Mouse (Mus musculus) liver, embryonic 11.5 days (tissue): Measurements from ENCODE around the gene Olfr1392. TPM values are rescaled to one million over a fixed set of nuclear protein-coding genes. Genes with fewer than 3 reads are reported as not detected.

Experiments
- ATAC-seq: fragments of 200-750 bp; cut with Nextera tagmentation; replicated peaks from 2 replicates; pipeline ENCODE4 v1.8.0; 2017; ENCODE audit warnings: moderate number of reproducible peaks, mild to moderate bottlenecking, moderate TSS enrichment, moderate library complexity; ENCODE audit not compliant: low FRiP score
- DNase-seq: peaks from one replicate; pipeline ENCODE4 v3.0.0-alpha.2; 2017; ENCODE audit warnings: low spot score
- H3K27ac ChIP-seq: fragments of 300-500 bp; sonication (generic); 2 replicates; pipeline ENCODE4 v1.5.1; 2014; ENCODE audit warnings: mild to moderate bottlenecking, low read depth, low read length, control low read depth
- H3K27me3 ChIP-seq: fragments of 300-500 bp; sonication (generic); replicated peaks from 2 replicates; pipeline ENCODE4 v1.6.1; 2014; ENCODE audit warnings: low read length, mixed read lengths; ENCODE audit not compliant: control insufficient read depth, insufficient read depth
- H3K36me3 ChIP-seq: fragments of 300-500 bp; sonication (generic); 2 replicates; pipeline ENCODE4 v1.6.1; 2014; ENCODE audit warnings: mild to moderate bottlenecking, low read length, moderate library complexity, mixed read lengths; ENCODE audit not compliant: control insufficient read depth, insufficient read depth
- H3K4me1 ChIP-seq: fragments of 300-500 bp; sonication (generic); replicated peaks from 2 replicates; pipeline ENCODE4 v1.6.1; 2014; ENCODE audit warnings: low read length, mixed read lengths; ENCODE audit not compliant: control insufficient read depth, insufficient read depth
- H3K4me2 ChIP-seq: fragments of 300-500 bp; sonication (generic); 2 replicates; pipeline ENCODE4 v1.6.1; 2014; ENCODE audit warnings: mild to moderate bottlenecking, control low read depth, moderate library complexity
- H3K4me3 ChIP-seq: fragments of 300-500 bp; sonication (generic); 2 replicates; pipeline ENCODE4 v1.5.1; 2014; ENCODE audit warnings: low read depth, low read length, control low read depth
- H3K9ac ChIP-seq: fragments of 300-500 bp; sonication (generic); 2 replicates; pipeline ENCODE4 v1.6.1; 2014; ENCODE audit warnings: low read depth, low read length, control low read depth
- H3K9me3 ChIP-seq: fragments of 300-500 bp; sonication (generic); 2 replicates; pipeline ENCODE4 v1.6.1; 2016; ENCODE audit warnings: low read length, inconsistent platforms, mixed read lengths; ENCODE audit not compliant: control insufficient read depth
- WGBS: fragments of 180-500 bp; shearing (Covaris S2); extraction: QIAGEN DNeasy Blood & Tissue Kit; methylation state at CpG from one replicate; pipeline ENCODE4 v1.1.7; 2014; 5-methylcytosine and 5-hydroxymethylcytosine counted together
- polyA plus RNA-seq: library from polyadenylated mRNA; unstranded; fragments of >200 nt; fragmentation: Nextera tagmentation; extraction: Ambion mirVana; gene quantifications from 2 replicates; pipeline ENCODE4 v1.2.1, GENCODE M21; 2014

The Olfr1392 gene
- polyA plus RNA-seq, 1 experiment from 2014 or later, result not detected

- Histone ChIP-seq H3K9me3 (no peaks in the 10 kb centered on the region), H3K36me3 (peaks cover 13% of the 10 kb centered on the region; the same call in 1 of the 2 replicates), H3K27me3 (no peaks in the 10 kb centered on the region), H3K9ac (peak overlapping the region; percentile 93), H3K27ac (peak overlapping the region; percentile 89), H3K4me2 (peak overlapping the region; percentile 90), H3K4me3 (peak overlapping the region; percentile 88), H3K4me1 (peaks cover 60% of the 10 kb centered on the region)
- peak; percentile 21 for ATAC-seq
- DNase-seq, result no peak
- WGBS, result 14% methylated on average over 10 of the region's 10 CpGs
These were observed 35.2 kb upstream of the Olfr1392 start for GRCm38 (mm10) chr11:49249811-49250421.

- WGBS, result 1% methylated on average over 45 of the region's 45 CpGs
- peak overlapping the region; percentile 89 for H3K27ac ChIP-seq
- peak overlapping the region; percentile 88 for H3K4me3 ChIP-seq
- peaks cover 52% of the 10 kb centered on the region for H3K4me1 ChIP-seq
- peak; percentile 89 for DNase-seq
- no peaks in the 10 kb centered on the region for H3K9me3 ChIP-seq
- no peaks in the 10 kb centered on the region for H3K27me3 ChIP-seq
- H3K9ac ChIP-seq, result peak overlapping the region; percentile 93
- peak overlapping the region; percentile 90 for H3K4me2 ChIP-seq
- ATAC-seq, result peak; percentile 96
- H3K36me3 ChIP-seq, result peaks cover 15% of the 10 kb centered on the region; the same call in 1 of the 2 replicates
These were observed 34.4 kb upstream of the Olfr1392 start for GRCm38 (mm10) chr11:49250422-49251379.

- Histone ChIP-seq H3K4me3 (peak overlapping the region; percentile 88), H3K9me3 (no peaks in the 10 kb centered on the region), H3K27ac (peak overlapping the region; percentile 89; the same call in 1 of the 2 replicates), H3K9ac (peak overlapping the region; percentile 93), H3K27me3 (no peaks in the 10 kb centered on the region), H3K4me2 (peak overlapping the region; percentile 90), H3K36me3 (peaks cover 15% of the 10 kb centered on the region; the same call in 1 of the 2 replicates), H3K4me1 (peaks cover 48% of the 10 kb centered on the region)
- no peak for ATAC-seq
- WGBS, result 47% methylated on average over 7 of the region's 7 CpGs
- no peak for DNase-seq
These were observed 33.7 kb upstream of the Olfr1392 start for GRCm38 (mm10) chr11:49251380-49251761.

- peak overlapping the region; percentile 88 for H3K4me3 ChIP-seq
- H3K4me1 ChIP-seq, result peaks cover 41% of the 10 kb centered on the region
- H3K36me3 ChIP-seq, result peaks cover 17% of the 10 kb centered on the region; the same call in 1 of the 2 replicates
These were observed 33.0 kb upstream of the Olfr1392 start for GRCm38 (mm10) chr11:49252048-49252447.

GRCm38 (mm10) chr11:49253035-49253434, 32.0 kb upstream of the Olfr1392 start:
- Histone ChIP-seq H3K4me1 (peaks cover 31% of the 10 kb centered on the region), H3K9ac (no peak overlapping the region), H3K4me2 (no peak overlapping the region), H3K4me3 (no peak overlapping the region), H3K36me3 (peaks cover 19% of the 10 kb centered on the region; the same call in 1 of the 2 replicates), H3K9me3 (no peaks in the 10 kb centered on the region), H3K27me3 (no peaks in the 10 kb centered on the region), H3K27ac (no peak overlapping the region)
- no peak for DNase-seq
- ATAC-seq, result no peak
- 87% methylated on average over 6 of the region's 6 CpGs for WGBS

More at GRCm38 (mm10) chr11:49252048-49252447, 33.0 kb upstream of the Olfr1392 start:
- Histone ChIP-seq H3K27ac (no peak overlapping the region), H3K27me3 (no peaks in the 10 kb centered on the region), H3K9me3 (no peaks in the 10 kb centered on the region), H3K4me2 (peak overlapping the region; percentile 90), H3K9ac (peak overlapping the region; percentile 93; the same call in 1 of the 2 replicates)
- no peak for DNase-seq
- no peak; the same call in 1 of the 2 replicates for ATAC-seq
- 85% methylated on average over 5 of the region's 5 CpGs for WGBS

- Histone ChIP-seq H3K4me3 (no peak overlapping the region), H3K27ac (no peak overlapping the region), H3K9ac (no peak overlapping the region), H3K4me1 (no peaks in the 10 kb centered on the region), H3K27me3 (no peaks in the 10 kb centered on the region), H3K4me2 (no peak overlapping the region), H3K9me3 (no peaks in the 10 kb centered on the region), H3K36me3 (peaks cover 29% of the 10 kb centered on the region)
- no peak for ATAC-seq
- 83% methylated on average over 2 of the region's 2 CpGs for WGBS
- no peak for DNase-seq
These were observed 25.8 kb upstream of the Olfr1392 start for GRCm38 (mm10) chr11:49259296-49259695.

- 77% methylated on average over 1 of the region's 1 CpGs for WGBS
- no peak overlapping the region for H3K4me3 ChIP-seq
- no peak for ATAC-seq
- H3K4me2 ChIP-seq, result no peak overlapping the region
- no peak for DNase-seq
- no peaks in the 10 kb centered on the region for H3K9me3 ChIP-seq
- no peaks in the 10 kb centered on the region for H3K27me3 ChIP-seq
- no peak overlapping the region for H3K9ac ChIP-seq
- H3K4me1 ChIP-seq, result no peaks in the 10 kb centered on the region
- no peak overlapping the region for H3K27ac ChIP-seq
- peaks cover 26% of the 10 kb centered on the region for H3K36me3 ChIP-seq
These were observed 25.3 kb upstream of the Olfr1392 start for GRCm38 (mm10) chr11:49259829-49260228.

- ATAC-seq (no peak), DNase-seq (no peak)
- Histone ChIP-seq H3K4me3 (no peak overlapping the region), H3K9me3 (no peaks in the 10 kb centered on the region), H3K4me1 (no peaks in the 10 kb centered on the region), H3K9ac (no peak overlapping the region), H3K27ac (no peak overlapping the region), H3K4me2 (no peak overlapping the region), H3K36me3 (peaks cover 24% of the 10 kb centered on the region), H3K27me3 (no peaks in the 10 kb centered on the region)
- 95% methylated on average over 21 of the region's 21 CpGs for WGBS
These were observed 24.3 kb upstream of the Olfr1392 start for GRCm38 (mm10) chr11:49260598-49261312.
